Mouse (Mus musculus) neural tube, embryonic 12.5 days (tissue): Measurements from ENCODE around the gene Gm3259. TPM values are rescaled to one million over a fixed set of nuclear protein-coding genes. Genes with fewer than 3 reads are reported as not detected.
"Not testable (repeated sequence)": the region's sequence is repeated elsewhere in the genome, so short reads cannot be mapped to it uniquely, and the experiment has no call there.

Source experiments
- ATAC-seq: fragments of 200-750 bp; cut with Nextera tagmentation; 2 replicates; pipeline ENCODE4 v1.8.0; 2017; ENCODE audit warnings: low read depth, mild to moderate bottlenecking, moderate TSS enrichment, moderate library complexity; ENCODE audit not compliant: low FRiP score
- H3K27ac ChIP-seq: fragments of 300-500 bp; sonication (generic); 2 replicates; pipeline ENCODE4 v1.5.1; 2016
- H3K27me3 ChIP-seq: fragments of 300-500 bp; sonication (generic); replicated peaks from 2 replicates; pipeline ENCODE4 v1.6.1; 2016; ENCODE audit warnings: mild to moderate bottlenecking
- H3K36me3 ChIP-seq: fragments of 300-500 bp; sonication (generic); 2 replicates; pipeline ENCODE4 v1.6.1; 2016; ENCODE audit warnings: mild to moderate bottlenecking
- H3K4me1 ChIP-seq: fragments of 300-500 bp; sonication (generic); 2 replicates; pipeline ENCODE4 v1.6.1; 2016
- H3K4me2 ChIP-seq: fragments of 300-500 bp; sonication (generic); replicated peaks from 2 replicates; pipeline ENCODE4 v1.6.1; 2016; ENCODE audit warnings: mild to moderate bottlenecking
- H3K4me3 ChIP-seq: fragments of 300-500 bp; sonication (generic); 2 replicates; pipeline ENCODE4 v1.5.1; 2016
- H3K9ac ChIP-seq: fragments of 300-500 bp; sonication (generic); 2 replicates; pipeline ENCODE4 v1.6.1; 2016; ENCODE audit warnings: mild to moderate bottlenecking
- H3K9me3 ChIP-seq: fragments of 300-500 bp; sonication (generic); 2 replicates; pipeline ENCODE4 v1.6.1; 2016; ENCODE audit warnings: mild to moderate bottlenecking
- WGBS: fragments of 180-500 bp; shearing (Covaris S2); methylation state at CpG from one replicate; pipeline ENCODE4 v1.1.7; 2016; 5-methylcytosine and 5-hydroxymethylcytosine counted together
- polyA plus RNA-seq: library from polyadenylated mRNA; unstranded; fragments of >200 nt; fragmentation: Nextera tagmentation; extraction: Ambion mirVana; gene quantifications from 2 replicates; pipeline ENCODE4 v1.2.1, GENCODE M21; 2016

Gene Gm3259
- polyA plus RNA-seq, result not detected in 2 replicates

DNA sequence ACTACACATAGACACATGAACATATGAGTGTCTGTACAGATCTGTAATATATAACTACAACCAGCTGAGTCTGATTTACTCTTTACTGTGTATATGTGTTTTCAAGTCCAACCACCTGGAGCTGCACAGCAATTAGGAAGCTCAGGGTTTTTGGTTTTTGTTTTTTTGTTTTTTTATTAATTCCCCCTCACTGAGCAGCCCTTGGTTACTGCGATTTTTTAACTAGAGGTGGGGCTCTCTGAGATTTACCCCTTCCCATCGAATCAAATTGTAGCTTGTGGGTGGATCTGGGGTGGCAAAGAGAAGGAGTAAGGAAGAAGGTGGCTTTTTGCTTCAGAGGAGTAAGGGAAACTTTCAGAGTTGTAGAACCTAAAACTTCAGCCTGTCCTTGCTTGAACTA lies at the start of gene Gm3259:
TSS of gene Gm3259 (plus strand) at position 301 of the 400 bp plus-strand sequence.
- H3K9me3 ChIP-seq, H3K4me3 ChIP-seq, ATAC-seq, H3K4me1 ChIP-seq, H3K4me2 ChIP-seq, H3K9ac ChIP-seq, H3K27ac ChIP-seq, H3K36me3 ChIP-seq, H3K27me3 ChIP-seq: not testable (repeated sequence)
- 65% methylated on average over 2 of the region's 2 CpGs for WGBS

DNA sequence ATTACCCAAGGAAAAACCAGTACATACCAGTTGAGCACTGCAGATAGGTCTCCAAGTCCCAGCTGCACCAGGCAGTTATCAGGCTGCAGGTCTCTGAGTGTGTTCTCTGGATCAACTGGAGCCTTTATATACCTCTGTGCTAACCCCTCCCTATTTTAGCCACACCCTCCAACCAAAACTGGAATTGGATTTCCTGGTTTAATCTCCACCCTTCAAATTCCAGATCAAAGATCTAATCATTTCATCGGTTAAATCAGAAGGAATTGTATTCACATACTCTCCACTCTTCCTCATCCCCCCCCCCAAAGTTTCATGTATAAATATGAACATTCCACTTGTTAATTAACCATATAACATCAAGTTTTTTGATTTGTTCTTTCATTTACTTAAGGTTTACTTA lies 33.0 kb upstream of the Gm3259 start, which contains the start of gene Gm10424:
TSS of gene Gm10424 (minus strand) at position 101 of the 400 bp plus-strand sequence.
- H3K4me2 ChIP-seq, H3K36me3 ChIP-seq, H3K27me3 ChIP-seq, H3K9ac ChIP-seq, ATAC-seq, H3K27ac ChIP-seq, H3K9me3 ChIP-seq, H3K4me1 ChIP-seq, H3K4me3 ChIP-seq: not testable (repeated sequence)
- WGBS, result no CpG with 5 or more reads among the region's 1 CpGs

Other genes starting within 250 kb of the Gm3259 start
- gene Gm7942, start 199.0 kb upstream of the Gm3259 start, polyA plus RNA-seq, result not detected in 2 replicates
- gene Gm16513, start 123.3 kb upstream of the Gm3259 start, polyA plus RNA-seq, result not detected in 2 replicates
- not detected in 2 replicates for gene Gm10424, start 33.1 kb upstream of the Gm3259 start, polyA plus RNA-seq
- gene D5Ertd577e, start 150.9 kb downstream of the Gm3259 start, polyA plus RNA-seq, result not detected in 2 replicates
- gene Gm3286, start 204.8 kb downstream of the Gm3259 start, polyA plus RNA-seq, result not detected in 2 replicates